Mouse (Mus musculus): Measurements from ENCODE around the gene Ank3. TPM values are rescaled to one million over a fixed set of nuclear protein-coding genes. Genes with fewer than 3 reads are reported as not detected.

Ank3 gene
- polyA plus RNA-seq, 1 experiment = not detected

DNA sequence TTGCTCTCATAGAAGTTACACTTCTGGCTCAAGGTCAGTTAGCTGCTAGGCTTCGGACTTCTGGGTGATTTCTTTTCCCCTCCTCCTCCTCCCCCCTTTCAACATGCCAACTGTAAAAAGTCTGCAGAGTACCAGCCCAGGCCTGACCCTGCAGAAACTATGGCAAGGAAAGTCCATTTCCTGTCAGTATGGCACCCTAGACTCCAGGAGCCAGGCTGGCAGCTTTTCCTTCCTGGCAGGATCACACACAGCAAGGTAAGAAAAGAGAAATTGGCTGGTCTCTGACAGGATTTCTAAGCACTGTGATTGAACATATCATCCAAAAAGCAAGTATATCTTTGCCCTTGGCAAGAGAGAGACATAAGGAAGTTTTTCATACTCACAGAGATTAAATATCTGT is 333.3 kb downstream of the Ank3 start:
- no peak for TF ChIP-seq GATA1 (IDR thresholded peaks at IDR 0.05; ENCODE audit: low read length)

DNA sequence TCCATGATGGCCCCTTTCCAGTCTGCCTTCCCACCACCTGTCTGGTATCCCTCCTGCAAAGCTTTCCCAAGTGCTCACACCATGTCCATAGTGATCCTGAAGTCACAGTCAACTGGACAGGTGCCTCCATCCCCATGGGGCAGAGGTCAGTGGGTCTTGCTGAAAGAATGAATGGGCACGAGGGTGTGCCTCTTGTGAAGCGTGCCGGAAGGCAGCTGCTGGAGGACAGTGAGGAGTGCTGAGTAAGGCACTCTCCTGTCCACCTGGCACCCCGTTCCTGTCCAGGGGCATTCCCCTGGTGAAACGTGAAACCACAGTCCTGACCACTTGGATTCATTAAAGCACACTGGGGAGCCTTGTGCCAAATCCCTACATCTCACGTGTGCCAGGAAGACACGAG is 337.7 kb downstream of the Ank3 start:
- no peak for TF ChIP-seq GATA1 (IDR thresholded peaks at IDR 0.05; ENCODE audit: low read length)

DNA sequence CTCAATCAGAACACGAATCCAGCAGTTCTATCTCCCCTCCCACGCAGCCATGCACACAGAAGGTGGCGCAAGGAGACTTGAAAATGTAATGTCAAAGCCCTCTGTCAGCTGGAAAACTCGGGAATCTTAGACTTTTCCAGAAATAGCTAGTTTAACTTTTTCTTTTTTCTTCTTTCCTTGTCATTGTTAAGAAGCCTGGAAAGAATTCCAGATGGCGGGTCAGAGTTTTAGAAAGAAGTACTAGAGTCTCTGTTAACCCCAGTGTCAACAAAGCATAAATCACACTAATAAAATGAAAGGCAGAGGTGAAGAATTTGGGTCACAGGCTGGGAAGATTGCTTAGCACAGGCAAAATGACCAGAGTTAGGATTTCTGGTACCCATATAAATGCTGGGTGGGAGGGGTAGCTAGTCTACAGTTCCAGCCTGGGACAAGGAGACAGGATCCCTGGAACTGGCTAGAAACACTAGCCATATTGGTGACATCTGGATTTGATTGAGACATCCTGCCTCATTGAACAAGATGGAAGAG is 340.2 kb downstream of the Ank3 start:
- no peak for TF ChIP-seq GATA1 (IDR thresholded peaks at IDR 0.05; ENCODE audit: low read length)

DNA sequence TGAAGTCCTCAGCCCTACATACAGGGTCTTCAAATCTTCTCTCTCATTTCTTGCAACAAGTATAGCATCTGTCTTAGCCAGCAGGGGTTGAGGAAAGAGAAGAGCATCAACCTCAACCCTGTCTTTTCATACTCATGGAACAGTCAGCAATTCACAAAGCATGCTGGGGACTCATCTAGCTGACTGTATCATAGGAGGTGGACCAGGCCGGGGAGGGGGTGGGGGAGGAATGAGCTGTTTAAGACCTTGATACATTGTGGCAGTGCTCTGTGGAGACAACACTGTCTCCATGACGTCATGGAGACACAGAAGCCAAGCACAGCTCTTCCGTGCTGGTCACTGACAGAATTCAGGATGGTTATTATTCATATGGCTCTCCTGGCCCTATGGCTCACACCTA is 344.0 kb downstream of the Ank3 start:
- no peak for TF ChIP-seq GATA1 (IDR thresholded peaks at IDR 0.05; ENCODE audit: low read length)

DNA sequence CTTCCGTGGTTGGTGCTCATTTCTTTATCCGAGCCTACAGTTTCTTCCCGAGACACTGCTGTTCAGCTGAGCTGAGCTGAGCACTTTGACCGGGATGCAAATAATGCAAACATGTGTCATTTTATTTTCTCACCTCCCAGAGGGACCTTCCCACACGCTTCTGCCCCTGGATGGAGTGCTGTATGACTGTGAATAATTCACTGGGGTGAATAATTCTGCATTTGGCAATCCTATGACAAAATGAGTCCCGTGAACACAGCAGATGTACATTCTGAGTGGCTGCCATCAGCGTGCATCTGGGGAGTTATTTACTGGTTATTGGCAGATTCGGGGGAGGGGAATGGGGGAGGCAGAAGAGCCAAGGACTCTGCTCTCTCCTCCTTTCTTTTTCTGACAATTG is 345.6 kb downstream of the Ank3 start:
- TF ChIP-seq GATA1 (IDR thresholded peaks at IDR 0.05; ENCODE audit: low read length) = no peak

DNA sequence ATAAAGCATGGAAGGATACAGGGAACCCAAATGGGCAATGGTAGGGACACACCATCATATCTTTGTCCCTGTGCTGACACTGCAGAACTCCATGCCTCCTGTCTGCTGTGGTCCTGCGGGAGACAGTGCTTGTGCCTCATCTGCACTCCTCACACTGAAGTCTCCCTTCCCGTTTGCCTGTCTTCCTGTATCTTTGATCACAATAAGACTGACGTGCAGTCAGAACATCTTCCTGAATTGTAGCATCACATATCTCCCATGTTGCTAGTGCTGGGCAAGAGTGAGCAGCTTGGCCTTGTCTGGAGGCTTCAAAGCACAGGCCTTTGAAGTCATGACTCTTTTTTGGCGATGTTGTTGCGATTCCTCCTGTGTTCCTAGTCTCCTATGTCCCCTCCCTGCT is 346.3 kb downstream of the Ank3 start:
- no peak for TF ChIP-seq GATA1 (IDR thresholded peaks at IDR 0.05; ENCODE audit: low read length)

DNA sequence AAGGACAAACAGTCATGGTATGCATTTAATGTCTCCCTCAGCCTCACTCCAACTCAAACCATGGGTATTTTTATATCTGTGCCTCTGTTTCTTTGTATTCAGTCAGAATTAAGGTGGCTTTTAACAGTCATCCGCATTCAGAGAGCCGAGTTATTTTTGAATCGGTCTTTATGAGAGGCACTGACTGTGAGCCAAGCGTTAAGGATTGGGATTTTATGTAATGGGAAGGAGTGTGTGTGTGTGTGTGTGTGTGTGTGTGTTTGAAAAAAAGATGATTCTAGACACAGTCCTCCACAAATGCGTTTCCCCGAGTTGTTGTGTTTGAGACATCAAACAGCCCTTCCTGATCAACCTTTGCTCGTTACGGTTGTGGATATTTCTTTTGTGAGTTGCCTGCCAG is 347.7 kb downstream of the Ank3 start:
- TF ChIP-seq GATA1 (IDR thresholded peaks at IDR 0.05; ENCODE audit: low read length) = no peak

DNA sequence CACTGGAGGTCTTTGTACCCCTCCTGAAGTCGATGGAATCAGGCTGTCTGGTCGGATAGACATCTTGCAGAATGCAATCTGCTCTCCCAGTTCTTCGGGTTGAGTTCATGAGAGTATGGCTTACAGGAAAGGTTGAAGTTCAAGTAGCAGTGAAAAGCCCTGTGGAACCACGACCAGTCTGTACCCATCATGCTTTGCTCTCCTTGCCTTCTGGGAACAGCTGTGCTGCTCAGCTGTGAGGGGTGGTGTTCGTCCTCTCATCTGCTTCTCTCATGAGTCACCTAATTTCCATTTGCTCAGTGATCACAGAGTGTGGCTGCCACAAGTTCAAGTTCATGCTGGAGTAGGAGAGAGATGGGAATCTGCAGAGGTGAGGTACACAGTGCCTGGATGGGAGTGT is 348.2 kb downstream of the Ank3 start:
- no peak for TF ChIP-seq GATA1 (IDR thresholded peaks at IDR 0.05; ENCODE audit: low read length)

DNA sequence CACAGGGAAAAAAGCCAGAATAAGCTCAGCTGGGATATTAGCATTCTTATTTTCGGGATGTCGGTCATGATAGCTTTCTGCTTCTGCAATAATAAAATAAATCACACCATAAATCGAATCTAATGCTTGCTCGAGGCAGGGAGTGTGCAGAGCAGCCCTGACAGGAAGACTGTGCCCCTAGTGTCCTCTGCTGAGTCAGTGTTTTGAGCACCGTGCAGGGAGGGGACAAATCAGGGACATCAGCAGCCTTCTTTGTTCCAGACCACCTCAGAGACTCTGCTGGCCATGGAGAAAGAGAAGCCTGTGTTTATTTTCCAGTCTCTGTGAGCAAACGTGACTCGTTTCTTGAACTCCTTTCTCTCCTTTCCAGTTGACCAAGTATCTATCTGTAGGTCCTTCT is 352.8 kb downstream of the Ank3 start:
- no peak for TF ChIP-seq GATA1 (IDR thresholded peaks at IDR 0.05; ENCODE audit: low read length)

DNA sequence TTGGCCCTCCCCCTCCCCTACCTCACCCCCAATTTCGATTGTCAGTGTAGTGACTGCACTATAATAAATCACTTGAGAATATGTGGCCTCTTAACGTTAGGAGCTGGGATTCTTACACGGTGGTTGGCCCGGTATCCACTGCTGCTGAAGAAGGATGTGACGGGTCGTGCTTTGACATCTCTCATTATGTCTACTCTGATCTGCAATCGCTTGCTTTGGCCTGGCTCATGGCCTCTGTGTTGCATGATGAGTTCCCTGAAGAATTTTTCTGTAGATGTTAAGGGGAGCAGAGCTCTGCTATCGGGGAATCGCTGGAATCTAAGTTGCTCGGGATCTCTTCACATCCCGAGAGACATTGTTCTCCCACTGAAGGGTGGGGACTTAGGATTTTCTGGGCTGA is 354.9 kb downstream of the Ank3 start:
- no peak for TF ChIP-seq GATA1 (IDR thresholded peaks at IDR 0.05; ENCODE audit: low read length)

DNA sequence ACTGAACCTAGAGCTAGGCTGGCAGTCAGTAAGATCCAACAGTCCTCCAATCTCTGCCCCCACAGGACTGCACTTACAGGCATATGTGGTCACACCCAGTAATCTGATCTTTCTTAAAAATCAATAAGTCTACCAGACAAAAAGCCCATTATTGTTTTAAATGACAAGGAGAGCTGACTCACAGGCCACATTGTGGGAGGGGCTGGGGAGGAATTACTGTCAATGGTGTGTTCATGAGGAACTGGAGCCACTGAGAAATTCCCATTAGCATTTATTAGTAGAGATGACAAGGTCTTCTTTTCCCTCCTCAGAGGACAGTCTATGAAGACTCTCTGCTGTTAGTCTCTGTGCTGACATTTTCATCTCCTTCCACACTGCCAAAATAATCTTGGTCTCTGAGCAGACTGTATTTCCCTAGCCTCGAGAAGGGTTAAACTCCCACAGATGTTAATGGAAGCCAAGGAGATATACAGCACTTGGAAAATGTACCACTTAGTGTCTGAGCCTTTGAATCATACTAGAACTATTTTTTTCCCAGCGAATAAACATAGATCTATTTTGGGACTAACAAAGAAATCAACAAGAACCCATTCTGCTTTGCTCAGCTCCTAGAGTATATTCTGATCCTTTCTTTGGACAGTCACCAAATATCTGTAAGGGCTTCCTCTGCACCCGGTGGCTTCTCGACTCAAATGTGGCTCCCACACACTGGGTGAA is 358.5 kb downstream of the Ank3 start:
- TF ChIP-seq GATA1 (IDR thresholded peaks at IDR 0.05; ENCODE audit: low read length) = no peak

DNA sequence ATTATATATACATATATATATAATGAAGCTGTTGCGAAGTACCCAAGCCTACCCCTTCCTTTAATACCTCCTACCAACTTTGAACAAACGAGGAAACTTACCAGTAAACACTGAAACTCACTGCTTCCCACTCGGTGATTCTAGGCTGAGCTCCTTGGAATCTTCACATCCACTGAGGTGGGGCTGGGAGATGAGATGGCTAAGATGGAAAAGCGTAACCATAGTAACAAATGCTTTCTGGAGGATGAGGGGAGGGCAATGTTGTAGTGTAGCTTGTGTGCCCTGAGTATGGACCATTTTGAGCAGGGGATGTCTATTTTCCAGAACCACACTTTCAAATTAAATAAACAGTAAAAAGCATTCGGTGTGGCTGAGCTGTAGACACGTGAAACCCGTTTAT is 364.4 kb downstream of the Ank3 start:
- no peak for TF ChIP-seq GATA1 (IDR thresholded peaks at IDR 0.05; ENCODE audit: low read length)

DNA sequence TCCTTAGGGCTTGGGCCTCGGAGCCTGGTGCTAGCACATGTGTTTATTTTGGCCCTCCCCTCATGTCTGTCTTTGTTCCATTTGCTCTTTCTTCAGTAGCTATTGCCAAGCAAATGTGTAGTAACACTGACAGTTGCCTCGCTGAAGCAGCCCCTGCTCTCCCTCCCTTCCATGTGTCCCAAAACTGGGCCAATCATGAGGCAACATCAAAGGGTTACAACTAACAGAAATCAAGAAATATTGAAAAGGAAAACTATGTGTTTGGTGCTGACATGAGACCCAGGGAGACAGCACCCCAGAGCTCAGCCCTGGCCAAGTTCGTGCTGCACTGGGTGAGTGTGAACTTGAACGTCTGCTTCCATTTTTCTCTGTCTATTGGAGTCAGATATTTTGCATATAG is 365.8 kb downstream of the Ank3 start:
- no peak for TF ChIP-seq GATA1 (IDR thresholded peaks at IDR 0.05; ENCODE audit: low read length)

DNA sequence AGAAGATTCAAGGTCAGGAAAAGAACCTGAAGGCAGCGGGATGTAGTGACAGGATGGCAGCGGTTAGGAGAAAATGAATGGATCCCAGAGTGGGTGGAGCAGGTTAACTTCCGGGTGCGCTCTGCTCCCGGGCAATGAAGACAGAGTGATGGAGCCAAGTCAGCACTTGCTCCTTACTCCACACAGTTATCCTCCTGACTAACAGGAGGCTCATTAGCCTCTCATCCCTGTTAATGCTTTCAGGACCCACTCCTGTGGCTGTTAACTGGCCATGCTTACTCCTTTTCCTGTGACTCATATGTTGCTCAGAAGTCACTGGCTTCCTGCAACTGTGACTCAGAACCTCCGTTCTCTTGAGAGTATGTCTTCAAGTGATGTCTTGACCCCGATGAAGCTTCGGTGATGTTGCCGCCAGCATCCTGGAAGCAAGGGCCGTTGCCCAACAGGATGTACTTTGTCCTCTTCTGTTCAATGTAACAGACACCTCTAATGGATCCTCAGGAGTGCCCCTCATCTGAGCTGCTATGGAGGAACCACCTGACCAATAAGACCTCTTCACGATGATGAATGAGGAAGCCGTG is 378.6 kb downstream of the Ank3 start:
- no peak for TF ChIP-seq GATA1 (IDR thresholded peaks at IDR 0.05; ENCODE audit: low read length)

DNA sequence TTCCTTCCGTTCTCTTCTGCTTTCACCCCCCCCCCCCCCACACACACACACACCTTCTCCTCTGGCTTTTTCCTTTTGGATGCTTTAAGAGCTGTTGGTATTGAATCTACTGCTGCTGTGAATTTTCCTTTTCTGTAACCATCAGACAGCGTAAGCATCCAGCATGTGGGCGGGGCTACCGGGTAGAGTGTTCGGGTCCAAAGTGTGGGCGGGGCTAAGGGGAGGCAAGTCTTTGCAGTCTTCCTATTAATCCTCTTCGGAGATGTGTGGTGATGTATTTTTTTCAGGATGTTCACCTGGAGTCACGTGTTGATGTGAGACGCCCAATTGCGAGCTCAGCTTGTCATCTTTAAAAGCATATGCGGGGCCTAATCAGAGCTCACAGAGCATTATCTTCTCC is 379.2 kb downstream of the Ank3 start:
- TF ChIP-seq GATA1 (IDR thresholded peaks at IDR 0.05; ENCODE audit: low read length) = no peak

DNA sequence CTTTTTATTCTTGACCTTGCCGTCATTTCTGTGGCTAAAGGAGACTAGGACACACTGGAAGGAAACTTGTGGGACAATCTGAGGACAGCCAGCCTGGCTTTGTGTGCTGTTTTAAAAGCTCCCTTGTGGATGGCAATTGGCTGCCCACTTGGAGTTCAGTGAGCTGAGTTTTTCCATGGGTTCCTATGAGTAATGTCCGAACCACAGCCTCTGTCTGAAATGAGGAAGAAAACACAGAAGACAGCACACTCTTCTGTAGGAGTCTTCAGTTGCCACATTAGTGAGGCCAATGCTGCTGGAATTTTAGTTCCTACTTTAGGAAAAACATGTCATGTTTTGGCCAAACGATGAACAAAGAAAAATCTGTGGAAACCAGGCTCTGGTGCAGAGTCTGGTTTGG is 380.7 kb downstream of the Ank3 start:
- TF ChIP-seq GATA1 (IDR thresholded peaks at IDR 0.05; ENCODE audit: low read length) = no peak

DNA sequence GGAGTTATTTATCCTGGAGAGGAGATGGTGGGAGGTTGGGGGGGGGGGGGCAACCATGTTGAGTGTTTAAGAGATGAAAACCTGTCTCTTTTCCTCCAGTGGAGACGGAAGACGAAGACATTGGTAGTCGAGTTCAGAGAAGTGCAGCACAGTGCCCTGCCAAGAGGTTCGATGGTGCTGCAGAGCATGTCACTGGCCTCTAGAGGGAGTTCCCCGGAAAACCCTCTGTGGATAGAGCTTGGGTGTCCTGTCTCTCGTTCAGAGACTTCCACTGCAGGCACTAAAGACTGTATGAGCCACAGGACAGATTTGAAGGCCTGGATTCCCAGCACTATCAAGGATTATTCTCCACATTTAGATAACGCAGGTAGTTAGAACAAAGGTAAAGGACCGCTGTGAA is 382.9 kb downstream of the Ank3 start:
- TF ChIP-seq GATA1 (IDR thresholded peaks at IDR 0.05; ENCODE audit: low read length) = no peak

Measured in G1E-ER4 (cell line).